Mouse (Mus musculus): ENCODE results near the gene Entr1. TPM values are rescaled to one million over a fixed set of nuclear protein-coding genes. Genes with fewer than 3 reads are reported as not detected.

Entr1 gene
- polyA plus RNA-seq, 1 experiment = 94.4 TPM

GRCm38 (mm10) chr2:26338302-26339203 lies 50.6 kb downstream of the Entr1 start:
- WGBS = 77% methylated on average over 10 of the region's 13 CpGs
- TF ChIP-seq CTCF (IDR thresholded peaks at IDR 0.05; ENCODE audit: insufficient read depth, low read length) (no peak), POLR2A (IDR thresholded peaks at IDR 0.05; ENCODE audit: borderline replicate concordance, extremely low read depth, low read depth, low read length) (no peak)
- DNase-seq = no peak
- H3K4me1 ChIP-seq (ENCODE audit: control insufficient read depth, insufficient read depth, low read length) = peaks cover 23% of the 10 kb centered on the region
- H3K4me3 ChIP-seq (replicated peaks; ENCODE audit: extremely low read depth, low read depth, low read length) = no peak overlapping the region

Other genes with a start within 250 kb of the Entr1 start
- gene Lhx3, start 181.0 kb downstream of the Entr1 start, polyA plus RNA-seq (2012; rRNA removed) = not detected in 2 replicates
- 20.4 and 24.5 TPM in 2 replicates for gene Qsox2, start 151.8 kb downstream of the Entr1 start, polyA plus RNA-seq (2012; rRNA removed)
- gene Ccdc187, start 94.8 kb downstream of the Entr1 start, polyA plus RNA-seq (2012; rRNA removed) = 6.6 and 7.9 TPM in 2 replicates
- 49.9 and 56.2 TPM in 2 replicates for gene Gpsm1, start 73.8 kb downstream of the Entr1 start, polyA plus RNA-seq (2012; rRNA removed)
- 16.3 and 16.4 TPM in 2 replicates for gene Dnlz, start 37.2 kb downstream of the Entr1 start, polyA plus RNA-seq (2012; rRNA removed)
- gene Card9, start 28.4 kb downstream of the Entr1 start, polyA plus RNA-seq (2012; rRNA removed) = 27.1 and 30.6 TPM in 2 replicates
- 27.9 and 31.0 TPM in 2 replicates for gene Snapc4, start 8.7 kb downstream of the Entr1 start, polyA plus RNA-seq (2012; rRNA removed)
- gene Pmpca, start within 50 bp of the Entr1 start, polyA plus RNA-seq (2012; rRNA removed) = 20.0 and 28.1 TPM in 2 replicates
- 26.4 and 27.2 TPM in 2 replicates for gene Inpp5e, start 19.9 kb upstream of the Entr1 start, polyA plus RNA-seq (2012; rRNA removed)
- gene Sec16a, start 55.9 kb upstream of the Entr1 start, polyA plus RNA-seq (2012; rRNA removed) = 69.0 and 72.8 TPM in 2 replicates
- gene Notch1, start 127.3 kb upstream of the Entr1 start, polyA plus RNA-seq (2012; rRNA removed) = 108 and 124 TPM in 2 replicates
- gene Egfl7, start 190.7 kb upstream of the Entr1 start, polyA plus RNA-seq (2012; rRNA removed) = 1,942 and 2,032 TPM in 2 replicates
- gene Gm20532, start 197.3 kb upstream of the Entr1 start, polyA plus RNA-seq (2012; rRNA removed) = not detected in 2 replicates
- gene Agpat2, start 215.1 kb upstream of the Entr1 start, polyA plus RNA-seq (2012; rRNA removed) = 106 and 134 TPM in 2 replicates
- gene Fam69b, start 239.1 kb upstream of the Entr1 start, polyA plus RNA-seq (2012; rRNA removed) = 13.1 and 15.1 TPM in 2 replicates